Mouse (Mus musculus) thymus, adult 2 months (tissue): ENCODE results near the gene Acss2. TPM values are rescaled to one million over a fixed set of nuclear protein-coding genes. Genes with fewer than 3 reads are reported as not detected.
"Not testable (repeated sequence)": the region's sequence is repeated elsewhere in the genome, so short reads cannot be mapped to it uniquely, and the experiment has no call there.

Experiments
- DNase-seq: peaks from one replicate; pipeline ENCODE4 v3.0.0; 2021
- H3K27ac ChIP-seq: fragments of 200-500 bp; 2 replicates; pipeline ENCODE4 v1.5.1; 2012; ENCODE audit warnings: low read length, control low read depth; ENCODE audit not compliant: control insufficient read depth, insufficient read depth
- H3K27me3 ChIP-seq: fragments of 200-500 bp; 2 replicates; pipeline ENCODE4 v1.6.1; 2012; ENCODE audit warnings: mild to moderate bottlenecking, low read length, moderate library complexity, mixed read lengths; ENCODE audit not compliant: control insufficient read depth, insufficient read depth
- H3K36me3 ChIP-seq: fragments of 200-500 bp; 2 replicates; pipeline ENCODE4 v1.6.1; 2012; ENCODE audit warnings: mild to moderate bottlenecking, low read length, moderate library complexity; ENCODE audit not compliant: control insufficient read depth, insufficient read depth
- H3K4me1 ChIP-seq: fragments of 200-500 bp; replicated peaks from 2 replicates; pipeline ENCODE4 v1.6.1; 2012; ENCODE audit warnings: low read length; ENCODE audit not compliant: control insufficient read depth, insufficient read depth
- H3K4me3 ChIP-seq: fragments of 200-500 bp; 2 replicates; pipeline ENCODE4 v1.5.1; 2012; ENCODE audit warnings: mild to moderate bottlenecking, low read length, control low read depth, moderate library complexity; ENCODE audit not compliant: control insufficient read depth, insufficient read depth
- CTCF ChIP-seq: fragments of 200-500 bp; IDR thresholded peaks from 2 replicates; pipeline ENCODE4 v1.5.1; 2012; ENCODE audit warnings: mild to moderate bottlenecking, control low read depth, low read length, moderate library complexity, borderline replicate concordance; ENCODE audit not compliant: control insufficient read depth, poor library complexity, insufficient read depth; ENCODE audit errors: extremely low read depth
- POLR2A ChIP-seq: fragments of 200-500 bp; IDR thresholded peaks from 2 replicates; pipeline ENCODE4 v1.6.1; 2012; ENCODE audit warnings: mild to moderate bottlenecking, low read length, control low read depth, moderate library complexity; ENCODE audit not compliant: control insufficient read depth, poor library complexity, insufficient read depth; ENCODE audit errors: extremely low read depth
- WGBS: fragments of 180-500 bp; shearing (Covaris S2); methylation state at CpG from one replicate; pipeline ENCODE4 v1.1.7; 2018; 5-methylcytosine and 5-hydroxymethylcytosine counted together
- polyA plus RNA-seq: library from polyadenylated mRNA; depleted of rRNA; stranded (reverse); fragments of >200 nt; gene quantifications from 2 replicates; pipeline ENCODE4 v1.2.3, GENCODE M21; 2012

Acss2 gene
- polyA plus RNA-seq, 1 experiment, result 56.0 TPM

DNA sequence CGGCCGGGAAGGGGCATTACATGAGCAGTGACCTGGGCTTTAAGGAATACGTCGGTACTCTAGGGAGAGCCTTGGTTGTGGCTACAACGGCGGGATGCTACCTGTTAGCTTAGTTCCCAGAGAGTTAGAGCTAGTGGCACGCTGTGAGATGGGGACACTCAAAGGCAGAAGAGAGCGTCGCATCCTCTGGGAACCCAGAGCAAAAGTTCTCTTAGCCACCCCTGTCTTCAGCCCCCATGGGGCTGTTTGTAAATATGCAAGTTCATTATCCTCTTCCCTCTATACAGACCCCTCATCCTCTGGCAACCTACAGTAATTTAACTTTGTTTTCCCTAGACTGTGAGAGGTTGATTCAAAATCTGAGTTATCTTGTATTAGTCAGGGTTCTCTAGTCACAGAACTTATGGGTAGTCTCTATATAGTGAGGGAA is 75.1 kb downstream of the Acss2 start:
- Histone ChIP-seq H3K36me3 (no peaks in the 10 kb centered on the region), H3K4me3 (peak overlapping the region; percentile 77), H3K4me1 (peaks cover 4% of the 10 kb centered on the region), H3K27ac (no peak overlapping the region), H3K27me3 (no peaks in the 10 kb centered on the region)
- TF ChIP-seq CTCF (peak; percentile 44; the same call in 1 of the 2 replicates), POLR2A (no peak; the same call in 1 of the 2 replicates)
- under 1% methylated on average over 9 of the region's 9 CpGs for WGBS
- DNase-seq, result no peak

DNA sequence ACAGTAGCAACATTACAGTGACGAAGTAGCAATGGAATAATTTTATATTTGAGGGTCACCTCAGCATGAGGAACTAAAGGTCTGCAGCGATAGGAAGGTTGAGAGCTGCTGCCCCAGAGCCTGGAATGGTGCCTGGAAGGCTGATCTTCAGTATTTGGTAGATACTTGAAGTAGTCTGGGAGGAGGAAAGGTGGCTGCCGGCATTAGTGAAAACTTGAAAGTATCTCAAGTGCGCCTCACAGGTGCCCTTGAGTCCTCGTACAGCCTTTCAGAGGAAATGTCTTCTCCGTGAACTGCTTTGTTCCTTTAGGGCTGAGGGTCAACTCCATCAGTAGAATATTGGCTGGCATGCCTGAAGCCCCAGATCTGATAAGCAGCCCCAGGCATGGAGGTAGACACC is 77.8 kb downstream of the Acss2 start:
- no peak overlapping the region for H3K27ac ChIP-seq
- H3K4me3 ChIP-seq, result no peak overlapping the region
- no peaks in the 10 kb centered on the region for H3K36me3 ChIP-seq
- 84% methylated on average over 6 of the region's 6 CpGs for WGBS
- H3K27me3 ChIP-seq, result no peaks in the 10 kb centered on the region
- no peak for DNase-seq
- peaks cover 4% of the 10 kb centered on the region for H3K4me1 ChIP-seq
- TF ChIP-seq POLR2A (no peak), CTCF (no peak)

GRCm38 (mm10) chr2:155603707-155604106 is 86.0 kb downstream of the Acss2 start:
- H3K27ac ChIP-seq, result no peak overlapping the region
- no peak overlapping the region for H3K4me3 ChIP-seq
- no peaks in the 10 kb centered on the region for H3K36me3 ChIP-seq
- no peaks in the 10 kb centered on the region for H3K27me3 ChIP-seq
- TF ChIP-seq CTCF (no peak), POLR2A (no peak)
- 93% methylated on average over 3 of the region's 3 CpGs for WGBS
- H3K4me1 ChIP-seq, result no peaks in the 10 kb centered on the region
- DNase-seq, result no peak

- Histone ChIP-seq H3K4me3 (no peak overlapping the region), H3K36me3 (no peaks in the 10 kb centered on the region), H3K27me3 (no peaks in the 10 kb centered on the region), H3K4me1 (no peaks in the 10 kb centered on the region), H3K27ac (no peak overlapping the region)
- no peak for DNase-seq
- TF ChIP-seq POLR2A (no peak), CTCF (no peak)
- WGBS, result 74% methylated on average over 10 of the region's 10 CpGs
Observed at GRCm38 (mm10) chr2:155604560-155605235, 87.0 kb downstream of the Acss2 start.

DNA sequence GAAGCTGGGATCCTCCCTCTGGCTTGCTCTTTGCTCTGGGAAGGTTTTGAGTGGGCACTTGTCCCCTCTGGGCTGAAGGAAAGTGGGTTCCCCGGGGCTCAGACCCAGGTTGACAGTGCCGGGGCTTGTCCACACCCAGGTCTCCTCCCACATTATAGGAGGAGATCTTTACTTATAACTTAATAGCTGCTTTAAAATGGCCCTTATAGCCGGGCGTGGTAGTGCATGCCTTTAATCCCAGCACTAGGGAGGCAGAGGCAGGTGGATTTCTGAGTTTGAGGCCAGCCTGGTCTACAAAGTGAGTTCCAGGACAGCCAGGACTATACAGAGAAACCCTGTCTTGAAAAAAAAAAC is 87.5 kb downstream of the Acss2 start:
- H3K27ac ChIP-seq, H3K27me3 ChIP-seq, H3K36me3 ChIP-seq, DNase-seq, H3K4me1 ChIP-seq, H3K4me3 ChIP-seq: not testable (repeated sequence)
- WGBS, result 93% methylated on average over 4 of the region's 4 CpGs

DNA sequence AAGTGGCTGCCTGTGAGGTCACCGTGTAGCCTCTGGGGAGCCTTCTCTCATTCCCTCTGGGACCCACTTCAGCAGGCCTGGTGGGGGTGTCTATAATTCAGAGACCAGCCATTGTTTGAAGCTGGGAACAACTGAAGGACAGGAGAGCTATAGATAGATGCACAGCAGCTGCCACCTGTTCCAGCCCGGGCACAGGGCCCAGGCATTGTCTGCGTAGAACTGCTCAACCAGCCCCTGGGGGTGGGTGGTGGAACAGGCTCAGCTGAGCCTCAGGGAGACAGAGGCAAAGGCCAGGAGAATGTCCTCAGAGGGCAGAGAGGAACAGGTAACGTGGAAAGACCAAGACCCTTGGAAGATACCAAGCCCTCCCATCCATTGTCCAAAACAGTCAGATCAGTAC is 88.6 kb downstream of the Acss2 start:
- DNase-seq, result no peak
- Histone ChIP-seq H3K4me1 (no peaks in the 10 kb centered on the region), H3K36me3 (no peaks in the 10 kb centered on the region), H3K27ac (no peak overlapping the region), H3K4me3 (no peak overlapping the region), H3K27me3 (no peaks in the 10 kb centered on the region)
- TF ChIP-seq POLR2A (no peak), CTCF (no peak)
- 81% methylated on average over 4 of the region's 4 CpGs for WGBS

- Histone ChIP-seq H3K36me3 (no peaks in the 10 kb centered on the region), H3K27ac (no peak within 1 kb of the TSS), H3K27me3 (no peaks in the 10 kb centered on the region; the same call in 1 of the 2 replicates), H3K4me1 (peaks cover 8% of the 10 kb centered on the region), H3K4me3 (no peak within 1 kb of the TSS)
- TF ChIP-seq POLR2A, result no peak
- no peak for TF ChIP-seq CTCF
- WGBS, result 64% methylated on average over 4 of the region's 4 CpGs
- DNase-seq, result no peak
Observed at GRCm38 (mm10) chr2:155610978-155611377, 93.2 kb downstream of the Acss2 start, which contains the start of gene Myh7b. TSS of gene Myh7b (plus strand) at chr2:155611212.
